Mouse (Mus musculus) layer of hippocampus, postnatal 36 days (tissue): ENCODE results near the gene Aff3. TPM values are rescaled to one million over a fixed set of nuclear protein-coding genes. Genes with fewer than 3 reads are reported as not detected.
"Not testable (repeated sequence)": the region's sequence is repeated elsewhere in the genome, so short reads cannot be mapped to it uniquely, and the experiment has no call there.

Experiments
- DNase-seq, 2 experiments: peaks; one replicate each; pipeline ENCODE4 v3.0.0; 2022
- total RNA-seq, 2 experiments: library from RNA; stranded (reverse); gene quantifications; 2 replicates each; pipeline ENCODE4 v1.2.3; 2021

The Aff3 gene
- total RNA-seq, 2 experiments from 2014 or later = 99.4 to 119 TPM

DNA sequence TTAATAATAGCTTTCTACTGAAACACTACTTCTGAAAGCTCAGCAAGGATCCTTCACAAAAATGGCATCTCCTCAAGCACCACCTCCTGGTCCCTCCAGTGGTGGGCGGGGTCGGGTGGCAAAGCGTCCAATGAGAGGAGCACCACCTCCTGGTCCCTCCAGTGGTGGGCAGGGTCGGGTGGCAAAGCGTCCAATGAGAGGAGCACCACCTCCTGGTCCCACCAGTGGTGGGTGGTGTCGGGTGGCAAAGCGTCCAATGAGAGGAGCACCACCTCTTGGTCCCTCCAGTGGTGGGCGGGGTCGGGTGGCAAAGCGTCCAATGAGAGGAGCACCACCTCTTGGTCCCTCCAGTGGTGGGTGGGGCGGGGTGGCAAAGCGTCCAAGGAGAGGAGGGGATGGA lies 234.4 kb downstream of the Aff3 start:
- DNase-seq = not testable (repeated sequence)

DNA sequence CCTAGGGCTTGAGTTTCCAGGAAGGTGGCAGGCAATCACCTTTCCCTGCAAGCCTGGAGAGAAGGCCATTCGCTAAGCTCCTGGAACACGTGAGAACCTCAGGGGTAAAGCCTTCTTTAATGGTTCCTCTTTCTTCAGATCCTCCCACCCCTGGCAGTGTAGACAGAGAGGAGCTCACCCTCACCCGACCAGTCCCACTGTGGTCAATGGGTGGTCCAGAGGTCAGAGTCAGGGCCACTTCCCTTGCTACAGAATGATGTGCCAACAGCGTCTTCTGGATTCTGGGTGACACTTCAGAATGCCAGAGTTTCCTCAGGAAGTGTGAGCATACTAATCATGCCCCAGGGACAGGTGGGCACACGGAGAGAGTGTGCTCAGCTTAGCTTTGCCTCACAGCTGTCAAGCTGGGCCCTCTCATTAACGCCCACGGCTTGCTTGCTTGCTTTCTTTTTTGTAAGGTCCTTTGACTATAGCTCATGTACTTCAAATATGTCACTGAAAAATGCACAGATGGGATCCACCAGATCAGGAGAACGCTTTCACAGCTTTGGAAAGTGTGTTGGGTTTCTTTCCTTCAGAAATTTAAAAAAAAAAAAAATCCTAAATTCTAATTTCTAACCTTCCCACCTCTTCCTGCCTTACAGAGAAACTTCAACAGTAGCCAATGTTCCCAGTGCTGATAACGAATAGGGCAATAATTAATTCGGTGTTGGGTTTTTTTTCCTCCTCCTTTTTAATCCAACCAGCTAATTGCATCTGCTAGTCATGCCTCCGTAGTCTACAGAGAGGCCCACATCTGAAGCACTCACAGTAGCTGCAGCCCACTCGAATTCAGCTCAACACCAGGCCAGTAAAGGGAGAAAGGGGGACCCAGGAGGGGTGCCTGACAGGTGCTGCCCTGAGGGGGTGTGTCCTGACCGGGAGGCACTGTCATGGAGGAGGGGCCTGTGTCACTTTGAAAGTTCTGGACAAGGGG lies 235.8 kb downstream of the Aff3 start:
- DNase-seq = peak in 1 of 2 experiments; percentile 30

- no peak for DNase-seq
Observed at GRCm38 (mm10) chr1:38422921-38423320, 241.8 kb downstream of the Aff3 start.

GRCm38 (mm10) chr1:38419331-38419730 lies 245.4 kb downstream of the Aff3 start:
- DNase-seq = no peak

DNA sequence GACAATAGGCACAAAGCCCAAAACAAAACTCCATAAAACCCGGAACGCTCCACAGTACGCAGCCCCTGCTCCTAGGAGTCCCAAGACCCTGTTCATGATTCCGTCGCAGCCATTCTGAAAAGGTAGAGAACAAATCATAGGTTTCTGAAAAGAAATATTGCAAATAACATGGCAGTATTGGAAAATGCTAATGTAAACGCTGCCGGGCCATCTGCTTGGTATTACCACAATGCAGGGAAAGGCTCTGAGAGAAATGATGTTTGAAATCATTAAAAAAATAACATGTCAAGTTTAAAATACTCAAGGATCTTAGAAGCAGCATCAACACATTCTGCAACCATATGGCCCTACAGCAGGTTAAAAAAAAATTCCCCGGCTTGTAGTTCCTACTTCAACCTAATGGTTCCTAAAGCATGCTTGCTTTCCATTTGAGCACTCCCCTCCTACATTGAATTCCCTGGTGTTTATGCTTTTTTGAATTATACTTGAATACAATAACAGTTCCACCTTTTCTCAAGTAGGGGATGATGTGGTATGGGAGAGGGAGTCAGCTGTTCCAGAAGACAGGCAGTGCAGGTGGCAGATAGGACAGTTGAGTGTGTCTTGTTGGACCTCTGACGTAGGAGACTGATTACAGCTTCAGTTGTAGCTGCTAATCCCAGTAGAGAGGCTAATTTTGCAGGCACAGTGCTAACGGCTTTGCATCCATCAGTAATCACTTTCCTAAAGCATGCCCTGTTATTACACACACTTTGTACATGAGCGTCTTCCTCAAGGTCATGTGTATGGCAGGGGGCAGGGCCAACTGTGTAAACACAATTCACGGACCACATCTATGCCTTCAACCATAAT lies 246.3 kb downstream of the Aff3 start:
- peak; percentile 24 to 26 for DNase-seq

DNA sequence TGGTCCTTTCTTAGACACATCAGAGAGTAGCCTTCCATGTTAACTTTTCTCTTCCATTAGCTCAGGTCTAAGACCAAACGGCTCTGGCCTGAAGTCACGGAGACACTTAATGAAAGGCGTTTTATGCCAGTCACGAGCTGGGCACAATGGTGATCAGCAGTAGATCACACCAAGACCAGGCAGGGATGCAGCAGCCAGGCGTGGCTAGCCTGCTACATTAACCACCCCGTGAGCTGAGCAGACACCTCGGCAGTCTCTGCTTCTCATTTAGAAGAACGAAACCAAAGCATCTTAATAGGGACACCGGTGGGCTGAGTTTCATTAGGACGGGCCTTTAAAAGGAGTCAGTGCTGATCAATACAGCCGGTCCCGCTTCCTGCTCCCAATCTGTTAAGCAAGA lies 247.6 kb downstream of the Aff3 start:
- DNase-seq = no peak

DNA sequence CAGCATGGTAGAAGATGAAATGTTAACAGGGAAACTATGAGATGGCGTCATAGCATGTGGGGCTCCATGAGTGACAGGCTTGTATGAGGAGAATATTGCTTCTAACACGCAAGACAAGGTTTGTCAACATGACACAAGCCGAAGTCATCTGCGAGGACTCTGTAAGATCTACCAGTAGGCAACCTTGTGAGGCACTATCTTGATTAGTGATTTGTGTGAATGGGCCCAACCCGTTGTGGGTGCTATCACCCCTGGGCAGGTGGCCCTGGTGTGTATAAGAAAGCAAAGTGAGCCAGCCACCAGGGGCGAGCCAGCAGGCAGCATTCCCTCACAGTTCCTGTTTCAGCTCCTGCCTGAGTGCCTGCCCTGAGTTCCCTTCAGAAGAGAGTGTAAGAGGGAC lies 249.2 kb downstream of the Aff3 start:
- no peak for DNase-seq

DNA sequence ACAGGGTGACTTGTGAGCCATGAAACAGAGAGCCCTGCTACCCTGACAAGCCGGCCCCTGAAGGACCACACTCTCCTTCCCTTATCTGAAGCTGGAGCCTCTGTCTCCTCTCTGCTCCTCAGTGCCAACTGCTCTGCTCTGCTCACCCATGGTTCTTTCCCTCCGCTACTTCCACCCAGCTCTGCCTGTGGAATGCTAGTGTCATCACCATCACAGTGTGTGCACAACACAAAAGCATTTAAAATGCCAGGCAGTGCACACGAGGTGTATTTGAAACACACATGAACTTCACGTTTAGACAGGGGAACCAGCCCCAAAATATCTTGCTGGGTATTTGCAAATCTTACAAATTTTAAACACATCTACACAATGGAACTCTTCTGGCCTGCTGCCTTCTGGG lies 253.6 kb downstream of the Aff3 start:
- DNase-seq = no peak

DNA sequence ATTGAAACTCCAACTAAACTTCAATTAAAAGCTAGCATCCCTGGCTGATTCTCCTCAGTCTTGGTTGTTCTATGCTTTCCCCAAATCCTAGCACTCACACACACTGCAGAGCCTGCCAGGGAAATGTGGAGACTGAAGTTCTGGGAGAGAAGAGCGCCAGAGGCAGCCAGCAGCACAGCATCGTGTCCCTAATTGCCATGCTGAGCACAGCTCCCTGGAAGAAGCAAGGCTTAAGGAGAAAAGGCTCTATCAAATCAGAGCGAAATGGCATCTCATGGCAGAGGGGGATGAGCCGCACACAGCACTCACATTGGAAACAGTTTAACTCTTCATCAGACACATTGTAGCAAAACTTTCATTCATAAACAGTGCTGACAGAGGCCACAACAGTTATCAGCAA lies 254.3 kb downstream of the Aff3 start:
- DNase-seq = no peak

DNA sequence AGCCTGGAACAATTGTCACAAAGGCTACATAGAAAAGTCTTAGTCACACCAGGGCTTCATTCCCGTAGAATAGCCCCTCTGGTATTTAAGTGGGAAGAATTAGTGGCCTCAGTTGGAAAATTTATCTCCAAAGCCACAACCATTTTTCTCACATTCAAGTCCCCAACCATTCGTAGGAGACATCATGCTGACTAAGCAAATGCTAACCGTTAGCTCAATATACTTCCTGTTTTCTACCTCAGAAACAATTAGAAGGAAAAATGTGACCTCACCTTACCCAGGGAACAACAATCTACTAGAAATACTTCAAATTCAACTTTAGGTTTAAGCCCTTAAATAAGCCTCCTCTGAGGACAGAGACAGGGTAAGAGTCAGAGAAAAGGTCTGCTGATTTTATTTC lies 256.5 kb downstream of the Aff3 start:
- no peak for DNase-seq

DNA sequence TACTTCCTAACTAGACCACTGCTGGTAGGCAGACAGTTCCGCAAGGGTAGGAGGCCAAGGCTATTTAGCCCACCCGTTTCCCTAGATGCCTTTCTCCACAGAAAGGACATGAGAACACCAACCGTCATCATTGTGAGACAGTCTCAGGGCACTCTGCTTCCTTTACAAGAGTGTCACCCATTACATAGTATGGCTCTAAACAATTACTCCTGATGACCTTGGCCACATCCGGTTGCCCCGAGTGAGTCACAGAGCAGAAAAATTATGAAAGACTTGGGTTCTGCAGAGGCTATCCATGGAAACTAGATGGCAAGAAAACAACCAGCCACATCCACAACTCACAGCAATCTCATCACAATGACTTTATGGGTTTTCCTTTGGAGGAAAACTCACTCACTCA lies 261.0 kb downstream of the Aff3 start:
- DNase-seq = no peak

- DNase-seq = no peak
Observed at GRCm38 (mm10) chr1:38401856-38402255, 262.9 kb downstream of the Aff3 start.

DNA sequence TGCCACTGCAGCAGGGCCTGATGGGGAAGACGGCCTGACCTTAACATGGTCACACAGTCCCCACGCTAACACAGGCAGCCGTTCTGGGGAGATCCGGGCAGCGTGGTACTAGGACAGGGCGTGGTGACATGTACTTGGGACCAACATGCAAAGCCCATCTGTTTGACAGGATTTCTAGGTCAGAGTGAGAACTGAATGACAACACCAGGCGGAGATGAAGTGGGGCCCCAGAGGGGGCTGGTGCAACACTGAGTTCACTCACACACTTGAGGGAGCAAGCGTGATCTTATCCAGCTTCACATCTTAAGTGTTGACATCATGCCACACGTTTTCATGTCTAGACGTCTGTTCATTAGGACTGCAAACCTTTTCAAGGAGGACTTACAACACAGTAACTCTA lies 265.5 kb downstream of the Aff3 start:
- no peak for DNase-seq

DNA sequence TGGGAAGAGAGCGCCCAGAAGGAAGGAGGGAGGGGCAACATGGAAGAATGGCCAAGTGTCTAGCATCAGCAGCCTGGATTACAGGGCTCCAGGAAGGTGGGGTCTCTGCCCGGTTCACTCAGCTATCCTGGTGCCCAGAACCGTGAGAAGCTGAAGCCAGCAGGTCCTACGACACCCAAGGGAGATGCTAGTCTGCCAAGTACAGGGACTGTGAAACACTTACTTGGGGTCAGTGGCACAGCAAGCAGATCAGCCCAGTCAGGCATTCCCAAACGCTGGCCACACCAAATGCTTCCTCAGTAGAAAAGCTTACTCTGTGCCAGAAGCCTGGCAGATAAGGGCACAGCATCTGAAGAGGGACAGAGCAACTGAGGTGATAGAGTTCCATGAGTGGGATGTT lies 266.2 kb downstream of the Aff3 start:
- DNase-seq = no peak

- no peak for DNase-seq
Observed at GRCm38 (mm10) chr1:38395194-38395681, 269.5 kb downstream of the Aff3 start.

GRCm38 (mm10) chr1:38394493-38394892 lies 270.3 kb downstream of the Aff3 start:
- DNase-seq = no peak

- no peak for DNase-seq
Observed at GRCm38 (mm10) chr1:38393516-38393915, 271.2 kb downstream of the Aff3 start.

DNA sequence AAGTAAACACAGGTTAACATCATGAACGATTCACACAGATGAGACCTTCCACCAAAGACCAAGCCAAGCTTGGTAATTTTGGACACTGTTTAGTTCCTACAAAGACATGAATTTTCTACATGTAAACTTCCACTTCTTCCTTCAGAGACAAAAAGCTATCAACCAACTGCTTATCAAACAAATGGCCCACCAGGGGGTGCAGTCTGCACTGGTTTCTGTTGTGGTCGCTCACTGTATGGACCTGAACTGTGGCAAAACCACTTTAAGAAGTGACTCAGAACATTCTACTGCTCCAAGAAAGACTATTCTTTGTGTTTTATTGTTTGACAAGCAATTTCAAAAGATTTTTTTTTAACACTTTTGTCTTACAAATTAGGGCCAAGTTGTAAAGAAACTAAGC lies 271.8 kb downstream of the Aff3 start:
- peak; percentile 47 to 64 for DNase-seq

DNA sequence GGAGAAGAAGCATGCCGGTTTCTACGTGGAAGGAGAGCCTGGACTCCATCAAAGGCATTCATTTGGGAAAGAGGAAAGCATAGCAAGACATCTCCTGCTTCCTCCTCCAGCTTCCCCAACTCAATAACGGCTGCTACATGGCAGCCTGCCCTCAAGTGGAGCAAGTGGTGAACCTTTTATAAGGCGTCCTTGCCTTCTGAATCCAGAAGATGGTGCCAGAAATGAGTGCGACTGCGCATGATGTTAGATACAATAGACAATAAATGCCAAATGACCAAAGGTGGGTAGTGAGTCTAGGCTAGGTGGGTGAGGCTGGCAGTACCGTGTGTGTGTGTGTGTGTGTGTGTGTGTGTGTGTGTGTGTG lies 273.9 kb downstream of the Aff3 start:
- DNase-seq = no peak

DNA sequence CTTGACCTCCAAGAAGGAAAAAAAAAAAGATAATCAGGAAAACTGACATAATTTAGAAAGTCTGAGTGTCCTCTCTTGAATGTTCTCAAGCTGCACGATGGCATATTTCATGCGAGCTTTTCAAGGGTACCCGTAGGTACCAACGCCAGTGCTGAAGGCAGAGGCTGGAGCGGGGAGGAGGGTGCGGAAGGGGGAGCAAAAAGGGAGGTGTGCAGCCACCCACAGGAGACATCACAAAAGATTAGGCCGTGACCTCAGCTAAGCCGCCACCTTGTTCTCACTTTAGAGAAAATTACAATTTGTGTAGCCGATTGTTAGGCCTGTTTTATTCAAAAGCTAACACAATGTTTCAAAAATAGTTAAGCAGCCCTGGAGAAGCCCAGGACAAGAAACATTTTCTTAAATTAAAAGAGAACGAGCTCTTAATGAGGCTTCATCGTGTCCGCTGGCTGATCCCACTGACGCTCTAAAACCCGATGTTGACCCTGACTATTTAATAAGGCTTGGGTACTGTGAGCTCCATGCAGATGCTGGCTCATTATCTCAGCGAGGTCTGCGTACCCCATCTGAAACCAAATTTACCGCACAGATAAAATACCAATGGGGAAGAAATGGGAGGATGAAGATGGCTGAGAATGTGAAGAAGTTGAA lies 274.4 kb downstream of the Aff3 start:
- DNase-seq = no peak

DNA sequence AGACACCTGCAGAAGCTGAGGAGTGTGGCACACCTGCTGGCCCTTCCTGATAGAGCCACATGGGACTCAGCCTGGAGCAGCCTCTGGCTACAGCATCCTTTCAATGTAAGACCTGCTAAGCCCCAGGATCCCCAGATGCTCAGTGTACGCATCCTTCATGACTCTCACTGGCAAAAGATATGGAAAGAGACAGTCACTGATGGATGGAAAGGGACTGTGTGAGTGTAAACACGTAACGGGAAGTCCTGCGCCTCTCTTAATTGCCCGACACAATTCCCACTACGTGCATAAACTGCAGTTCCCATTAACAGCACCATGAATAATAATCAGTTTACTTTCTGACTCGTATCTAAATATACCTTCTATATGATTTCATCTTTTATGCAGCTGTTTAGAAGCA lies 275.2 kb downstream of the Aff3 start:
- no peak for DNase-seq

DNA sequence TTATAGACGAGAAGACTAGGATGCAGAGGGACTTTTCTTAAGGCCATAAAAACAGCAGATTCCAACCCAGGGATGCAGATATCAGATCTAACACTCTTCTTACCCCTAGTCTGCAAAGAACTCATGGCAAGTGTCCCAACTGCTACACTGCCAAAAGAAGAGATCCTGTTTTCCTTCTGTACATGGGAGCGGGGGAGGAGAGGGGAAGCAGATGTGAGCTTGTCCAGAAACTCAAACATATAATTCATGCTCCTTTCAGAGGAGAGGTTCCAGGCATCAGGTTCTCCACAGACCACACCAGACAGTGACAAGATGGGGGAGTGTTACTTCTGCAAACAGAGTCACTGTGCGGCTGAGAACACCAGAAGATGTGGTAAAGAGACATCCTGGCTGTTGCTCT lies 276.3 kb downstream of the Aff3 start:
- DNase-seq = no peak

- DNase-seq = no peak
Observed at GRCm38 (mm10) chr1:38387438-38387837, 277.3 kb downstream of the Aff3 start.
